Mouse (Mus musculus) neural tube, embryonic 12.5 days (tissue): ENCODE results near the gene Eif2b5. TPM values are rescaled to one million over a fixed set of nuclear protein-coding genes. Genes with fewer than 3 reads are reported as not detected.
"Not testable (repeated sequence)": the region's sequence is repeated elsewhere in the genome, so short reads cannot be mapped to it uniquely, and the experiment has no call there.

Source experiments
- ATAC-seq: fragments of 200-750 bp; cut with Nextera tagmentation; 2 replicates; pipeline ENCODE4 v1.8.0; 2017; ENCODE audit warnings: low read depth, mild to moderate bottlenecking, moderate TSS enrichment, moderate library complexity; ENCODE audit not compliant: low FRiP score
- H3K27ac ChIP-seq: fragments of 300-500 bp; sonication (generic); 2 replicates; pipeline ENCODE4 v1.5.1; 2016
- H3K27me3 ChIP-seq: fragments of 300-500 bp; sonication (generic); replicated peaks from 2 replicates; pipeline ENCODE4 v1.6.1; 2016; ENCODE audit warnings: mild to moderate bottlenecking
- H3K36me3 ChIP-seq: fragments of 300-500 bp; sonication (generic); 2 replicates; pipeline ENCODE4 v1.6.1; 2016; ENCODE audit warnings: mild to moderate bottlenecking
- H3K4me1 ChIP-seq: fragments of 300-500 bp; sonication (generic); 2 replicates; pipeline ENCODE4 v1.6.1; 2016
- H3K4me2 ChIP-seq: fragments of 300-500 bp; sonication (generic); replicated peaks from 2 replicates; pipeline ENCODE4 v1.6.1; 2016; ENCODE audit warnings: mild to moderate bottlenecking
- H3K4me3 ChIP-seq: fragments of 300-500 bp; sonication (generic); 2 replicates; pipeline ENCODE4 v1.5.1; 2016
- H3K9ac ChIP-seq: fragments of 300-500 bp; sonication (generic); 2 replicates; pipeline ENCODE4 v1.6.1; 2016; ENCODE audit warnings: mild to moderate bottlenecking
- H3K9me3 ChIP-seq: fragments of 300-500 bp; sonication (generic); 2 replicates; pipeline ENCODE4 v1.6.1; 2016; ENCODE audit warnings: mild to moderate bottlenecking
- WGBS: fragments of 180-500 bp; shearing (Covaris S2); methylation state at CpG from one replicate; pipeline ENCODE4 v1.1.7; 2016; 5-methylcytosine and 5-hydroxymethylcytosine counted together
- polyA plus RNA-seq: library from polyadenylated mRNA; unstranded; fragments of >200 nt; fragmentation: Nextera tagmentation; extraction: Ambion mirVana; gene quantifications from 2 replicates; pipeline ENCODE4 v1.2.1, GENCODE M21; 2016

Gene Eif2b5
- polyA plus RNA-seq, 1 experiment from 2014 or later: 121 TPM

- Histone ChIP-seq H3K9me3 (no peaks in the 10 kb centered on the region), H3K27me3 (no peaks in the 10 kb centered on the region), H3K4me2 (no peak overlapping the region), H3K4me3 (no peak overlapping the region), H3K36me3 (no peaks in the 10 kb centered on the region), H3K27ac (no peak overlapping the region), H3K9ac (no peak overlapping the region), H3K4me1 (peaks cover 8% of the 10 kb centered on the region; the same call in 1 of the 2 replicates)
- no peak for ATAC-seq
- 73% methylated on average over 1 of the region's 1 CpGs for WGBS
These were observed 21.8 kb upstream of the Eif2b5 start for GRCm38 (mm10) chr16:20476857-20477256.

GRCm38 (mm10) chr16:20477270-20477669 is 21.3 kb upstream of the Eif2b5 start:
- Histone ChIP-seq H3K9me3 (no peaks in the 10 kb centered on the region), H3K27me3 (no peaks in the 10 kb centered on the region), H3K4me2 (no peak overlapping the region), H3K27ac (no peak overlapping the region), H3K4me3 (no peak overlapping the region), H3K4me1 (peaks cover 8% of the 10 kb centered on the region; the same call in 1 of the 2 replicates), H3K36me3 (no peaks in the 10 kb centered on the region), H3K9ac (no peak overlapping the region)
- no peak for ATAC-seq
- 58% methylated on average over 3 of the region's 3 CpGs for WGBS

GRCm38 (mm10) chr16:20478504-20478903 is 20.1 kb upstream of the Eif2b5 start:
- ATAC-seq: no peak
- Histone ChIP-seq H3K9me3 (no peaks in the 10 kb centered on the region), H3K27ac (no peak overlapping the region), H3K4me2 (no peak overlapping the region), H3K27me3 (no peaks in the 10 kb centered on the region), H3K4me3 (no peak overlapping the region), H3K4me1 (peaks cover 8% of the 10 kb centered on the region; the same call in 1 of the 2 replicates), H3K36me3 (no peaks in the 10 kb centered on the region), H3K9ac (no peak overlapping the region)
- WGBS: 79% methylated on average over 2 of the region's 2 CpGs

GRCm38 (mm10) chr16:20479026-20479760 is 19.4 kb upstream of the Eif2b5 start:
- not testable (repeated sequence) for H3K9ac ChIP-seq, H3K4me3 ChIP-seq, H3K9me3 ChIP-seq, H3K27ac ChIP-seq, ATAC-seq, H3K4me2 ChIP-seq, H3K36me3 ChIP-seq, H3K4me1 ChIP-seq, H3K27me3 ChIP-seq
- 93% methylated on average over 12 of the region's 12 CpGs for WGBS

GRCm38 (mm10) chr16:20480115-20480514 is 18.5 kb upstream of the Eif2b5 start:
- 29% methylated on average over 3 of the region's 3 CpGs for WGBS
- no peak overlapping the region for H3K9ac ChIP-seq
- no peak for ATAC-seq

GRCm38 (mm10) chr16:20481746-20482145 is 16.9 kb upstream of the Eif2b5 start:
- WGBS: 74% methylated on average over 2 of the region's 2 CpGs
- no peak for ATAC-seq

More at GRCm38 (mm10) chr16:20480115-20480514, 18.5 kb upstream of the Eif2b5 start:
- Histone ChIP-seq H3K4me2 (no peak overlapping the region), H3K27ac (no peak overlapping the region), H3K9me3 (no peaks in the 10 kb centered on the region), H3K4me1 (peaks cover 8% of the 10 kb centered on the region; the same call in 1 of the 2 replicates), H3K27me3 (no peaks in the 10 kb centered on the region), H3K36me3 (no peaks in the 10 kb centered on the region), H3K4me3 (no peak overlapping the region)

GRCm38 (mm10) chr16:20483716-20484115 is 14.9 kb upstream of the Eif2b5 start:
- H3K4me3 ChIP-seq, H3K4me2 ChIP-seq, H3K4me1 ChIP-seq, H3K36me3 ChIP-seq, H3K9me3 ChIP-seq, H3K27ac ChIP-seq, H3K27me3 ChIP-seq, H3K9ac ChIP-seq, ATAC-seq: not testable (repeated sequence)
- WGBS: 89% methylated on average over 7 of the region's 7 CpGs

More at GRCm38 (mm10) chr16:20481746-20482145, 16.9 kb upstream of the Eif2b5 start:
- Histone ChIP-seq H3K4me1 (peaks cover 8% of the 10 kb centered on the region; the same call in 1 of the 2 replicates), H3K4me2 (no peak overlapping the region), H3K4me3 (no peak overlapping the region), H3K27ac (no peak overlapping the region), H3K9ac (no peak overlapping the region), H3K27me3 (no peaks in the 10 kb centered on the region), H3K36me3 (no peaks in the 10 kb centered on the region), H3K9me3 (no peaks in the 10 kb centered on the region)

- H3K27me3 ChIP-seq: no peaks in the 10 kb centered on the region
- H3K4me2 ChIP-seq: no peak overlapping the region
- H3K9me3 ChIP-seq: no peaks in the 10 kb centered on the region
- H3K4me1 ChIP-seq: no peaks in the 10 kb centered on the region
- no peak overlapping the region for H3K9ac ChIP-seq
- no peak overlapping the region for H3K4me3 ChIP-seq
- H3K36me3 ChIP-seq: no peaks in the 10 kb centered on the region
- no peak overlapping the region for H3K27ac ChIP-seq
- ATAC-seq: no peak
- 39% methylated on average over 4 of the region's 4 CpGs for WGBS
These were observed 13.6 kb upstream of the Eif2b5 start for GRCm38 (mm10) chr16:20485061-20485460.

GRCm38 (mm10) chr16:20486048-20486447 is 12.6 kb upstream of the Eif2b5 start:
- Histone ChIP-seq H3K36me3 (no peaks in the 10 kb centered on the region), H3K27me3 (no peaks in the 10 kb centered on the region), H3K4me1 (no peaks in the 10 kb centered on the region), H3K9ac (no peak overlapping the region), H3K9me3 (no peaks in the 10 kb centered on the region), H3K27ac (no peak overlapping the region), H3K4me2 (no peak overlapping the region), H3K4me3 (no peak overlapping the region)
- WGBS: 48% methylated on average over 3 of the region's 3 CpGs
- no peak for ATAC-seq

- Histone ChIP-seq H3K9me3 (no peaks in the 10 kb centered on the region), H3K27ac (no peak overlapping the region), H3K27me3 (no peaks in the 10 kb centered on the region), H3K4me1 (no peaks in the 10 kb centered on the region), H3K4me3 (no peak overlapping the region), H3K4me2 (no peak overlapping the region), H3K36me3 (no peaks in the 10 kb centered on the region), H3K9ac (no peak overlapping the region)
- no peak for ATAC-seq
- WGBS: 88% methylated on average over 1 of the region's 1 CpGs
These were observed 10.5 kb upstream of the Eif2b5 start for GRCm38 (mm10) chr16:20488151-20488550.

GRCm38 (mm10) chr16:20488751-20489150 is 9.9 kb upstream of the Eif2b5 start:
- H3K9me3 ChIP-seq, H3K36me3 ChIP-seq, H3K27me3 ChIP-seq, H3K27ac ChIP-seq, H3K4me1 ChIP-seq, H3K4me3 ChIP-seq, ATAC-seq, H3K4me2 ChIP-seq, H3K9ac ChIP-seq: not testable (repeated sequence)
- WGBS: 84% methylated on average over 9 of the region's 9 CpGs

GRCm38 (mm10) chr16:20489233-20489632 is 9.4 kb upstream of the Eif2b5 start:
- no peak for ATAC-seq
- Histone ChIP-seq H3K27ac (no peak overlapping the region), H3K4me2 (no peak overlapping the region), H3K36me3 (no peaks in the 10 kb centered on the region), H3K4me3 (no peak overlapping the region), H3K9ac (no peak overlapping the region), H3K9me3 (no peaks in the 10 kb centered on the region), H3K27me3 (no peaks in the 10 kb centered on the region), H3K4me1 (no peaks in the 10 kb centered on the region)
- 83% methylated on average over 2 of the region's 2 CpGs for whole genome bisulfite sequencing

- 47% methylated on average over 2 of the region's 2 CpGs for WGBS
- no peak for ATAC-seq
- Histone ChIP-seq H3K4me3 (no peak overlapping the region), H3K4me1 (no peaks in the 10 kb centered on the region), H3K9me3 (no peaks in the 10 kb centered on the region), H3K9ac (no peak overlapping the region), H3K27me3 (no peaks in the 10 kb centered on the region), H3K27ac (no peak overlapping the region), H3K36me3 (no peaks in the 10 kb centered on the region), H3K4me2 (no peak overlapping the region)
These were observed 8.0 kb upstream of the Eif2b5 start for GRCm38 (mm10) chr16:20490581-20490980.
